Mouse (Mus musculus) subcutaneous adipose tissue, adult 2 months (tissue): ENCODE results near the gene Fam19a5. TPM values are rescaled to one million over a fixed set of nuclear protein-coding genes. Genes with fewer than 3 reads are reported as not detected.

Source experiments
- polyA plus RNA-seq: library from polyadenylated mRNA; depleted of rRNA; stranded (reverse); fragments of >200 nt; gene quantifications from 2 replicates; pipeline ENCODE4 v1.2.3, GENCODE M21; 2012; ENCODE audit warnings: low replicate concordance; rRNA removed

The Fam19a5 gene
- 2.7 and 8.7 TPM in 2 replicates for polyA plus RNA-seq

GRCm38 (mm10) chr15:87543599-87544338 is at the start of gene Fam19a5:
Gene Fam19a5 (plus strand): TSS chr15:87544299.

